Mouse (Mus musculus) CH12.LX (cell line): ENCODE measurements around the gene Nr2f2. TPM values are rescaled to one million over a fixed set of nuclear protein-coding genes. Genes with fewer than 3 reads are reported as not detected.

Source experiments
- DNase-seq: peaks from one replicate; pipeline ENCODE4 v3.0.0-alpha.2; 2013; ENCODE audit errors: extremely low read depth
- H3K27ac ChIP-seq: 2 replicates; pipeline ENCODE4 v1.5.1; 2012; ENCODE audit warnings: low read depth, mild to moderate bottlenecking, control low read depth, moderate library complexity; ENCODE audit not compliant: insufficient read depth
- H3K27me3 ChIP-seq: replicated peaks from 2 replicates; pipeline ENCODE3; 2012; ENCODE audit warnings: inconsistent platforms
- H3K36me3 ChIP-seq, 2 experiments: replicated peaks in 1 of 2; 2 replicates each; pipeline versions ENCODE3 to v1.6.1; 2012; ENCODE audit warnings: inconsistent platforms in 1 of 2, low read length in 1 of 2, mild to moderate bottlenecking in 1 of 2, mixed read lengths in 1 of 2, moderate library complexity in 1 of 2; ENCODE audit not compliant: control insufficient read depth in 1 of 2, insufficient read depth in 1 of 2
- H3K4me1 ChIP-seq, 2 experiments: 2 replicates each; pipeline ENCODE4 v1.6.1; 2012; ENCODE audit warnings: inconsistent platforms in 1 of 2, moderate library complexity in 1 of 2; ENCODE audit not compliant: insufficient read depth in 2 of 2, control insufficient read depth in 1 of 2
- H3K4me2 ChIP-seq: 2 replicates; pipeline ENCODE4 v1.6.1; 2012; ENCODE audit warnings: low read depth, mild to moderate bottlenecking, control low read depth; ENCODE audit not compliant: poor library complexity, insufficient read depth, severe bottlenecking
- H3K4me3 ChIP-seq, 3 experiments: fragments of 150-350 bp in 1 of 3; sonication (generic) in 1 of 3; replicated peaks in 1 of 3; 2 replicates each; pipeline versions ENCODE3 to v1.5.1; 2011 to 2012; ENCODE audit warnings: low read depth in 2 of 3, low read length in 2 of 3, mild to moderate bottlenecking in 2 of 3, moderate library complexity in 2 of 3, control low read depth in 1 of 3, improper control_type of control experiment in 1 of 3, inconsistent platforms in 1 of 3, mixed read lengths in 1 of 3; ENCODE audit not compliant: poor library complexity in 1 of 3
- H3K79me2 ChIP-seq: replicated peaks from 2 replicates; pipeline ENCODE4 v1.6.1; 2012; ENCODE audit warnings: mild to moderate bottlenecking, moderate library complexity; ENCODE audit not compliant: control insufficient read depth, poor library complexity, insufficient read depth, severe bottlenecking; ENCODE audit errors: extremely low read depth
- H3K9ac ChIP-seq: 2 replicates; pipeline ENCODE4 v1.6.1; 2012; ENCODE audit warnings: low read depth, mild to moderate bottlenecking, control low read depth, moderate library complexity; ENCODE audit not compliant: insufficient read depth
- H3K9me3 ChIP-seq: replicated peaks from 2 replicates; pipeline ENCODE3; 2012; ENCODE audit warnings: low read length, inconsistent platforms, mixed read lengths
- CHD1 ChIP-seq: IDR thresholded peaks from 2 replicates; pipeline ENCODE4 v1.6.1; 2012; ENCODE audit warnings: low read depth, low read length, improper control_type of control experiment, inconsistent platforms
- CHD2 ChIP-seq: IDR thresholded peaks from 2 replicates; pipeline ENCODE4 v1.6.1; 2011; ENCODE audit warnings: low read length, improper control_type of control experiment
- CTCF ChIP-seq, 2 experiments: IDR thresholded peaks in 1 of 2; conservative IDR thresholded peaks in 1 of 2; 2 replicates each; pipeline ENCODE4 v1.5.1; 2011 to 2012; ENCODE audit warnings: low read depth in 2 of 2, low read length in 2 of 2, improper control_type of control experiment in 1 of 2, inconsistent platforms in 1 of 2, mild to moderate bottlenecking in 1 of 2, moderate library complexity in 1 of 2
- EP300 ChIP-seq: IDR thresholded peaks from 2 replicates; pipeline ENCODE4 v1.6.1; 2011; ENCODE audit warnings: low read length, improper control_type of control experiment
- JUN ChIP-seq: IDR thresholded peaks from 2 replicates; pipeline ENCODE4 v1.6.1; 2011; ENCODE audit warnings: low read depth, mild to moderate bottlenecking, low read length, improper control_type of control experiment, moderate library complexity; ENCODE audit not compliant: insufficient read depth
- MXI1 ChIP-seq: IDR thresholded peaks from 2 replicates; pipeline ENCODE4 v1.6.1; 2011; ENCODE audit warnings: mild to moderate bottlenecking, low read depth, low read length, improper control_type of control experiment
- MYC ChIP-seq: IDR thresholded peaks from 2 replicates; pipeline ENCODE4 v1.6.1; 2011; ENCODE audit warnings: low read depth, mild to moderate bottlenecking, improper control_type of control experiment, low read length
- NELFE ChIP-seq: IDR thresholded peaks from 2 replicates; pipeline ENCODE4 v1.6.1; 2011; ENCODE audit warnings: low read depth, low read length, improper control_type of control experiment
- PAX5 ChIP-seq: IDR thresholded peaks from 2 replicates; pipeline ENCODE4 v1.6.1; 2012; ENCODE audit warnings: low read length, inconsistent platforms, mixed read lengths
- POLR2A ChIP-seq: IDR thresholded peaks from 2 replicates; pipeline ENCODE4 v1.6.1; 2011; ENCODE audit warnings: low read depth, mild to moderate bottlenecking, improper control_type of control experiment, low read length
- RAD21 ChIP-seq: IDR thresholded peaks from 2 replicates; pipeline ENCODE4 v1.6.1; 2011; ENCODE audit warnings: low read depth, mild to moderate bottlenecking, low read length, improper control_type of control experiment, moderate library complexity
- TCF12 ChIP-seq: IDR thresholded peaks from 2 replicates; pipeline ENCODE4 v1.6.1; 2014; ENCODE audit warnings: low read depth, mild to moderate bottlenecking, inconsistent platforms, low read length, improper control_type of control experiment
- USF2 ChIP-seq: conservative IDR thresholded peaks from 2 replicates; pipeline ENCODE4 v1.6.1; 2011; ENCODE audit warnings: low read depth, low read length, improper control_type of control experiment
- dilution Hi-C: fragments of 300-500 bp; cut with MboI; formaldehyde crosslinking; loops from 2 replicates; pipeline ENCODE4 v1.14.3; 2020; ENCODE audit warnings: low sequenced_read_pairs; ENCODE audit not compliant: extremely low pct_unique_long_range_greater_than_20kb, extremely low pct_ligation_motif_present
- in situ Hi-C: fragments of 300-500 bp; cut with MboI; formaldehyde crosslinking; loops from 3 replicates; pipeline ENCODE4 v1.14.3; 2019; ENCODE audit warnings: low sequenced_read_pairs, low pct_ligation_motif_present, low pct_unique_long_range_greater_than_20kb, mixed read lengths
- polyA plus RNA-seq: library from polyadenylated mRNA; unstranded; fragments of >175 nt; gene quantifications from 2 replicates; pipeline ENCODE4 v1.2.1, GENCODE M21; 2012; ENCODE audit warnings: low read depth; ENCODE audit not compliant: insufficient read length
- total RNA-seq, 2 experiments: library from RNA; depleted of rRNA; stranded (reverse); fragments of 300-350 nt in 1 of 2; fragments of >200 nt in 1 of 2; gene quantifications; 2 replicates each; pipeline ENCODE4 v1.2.3; 2012 to 2014

Nr2f2 gene
- total and polyA plus RNA-seq, 3 experiments = not detected

DNA sequence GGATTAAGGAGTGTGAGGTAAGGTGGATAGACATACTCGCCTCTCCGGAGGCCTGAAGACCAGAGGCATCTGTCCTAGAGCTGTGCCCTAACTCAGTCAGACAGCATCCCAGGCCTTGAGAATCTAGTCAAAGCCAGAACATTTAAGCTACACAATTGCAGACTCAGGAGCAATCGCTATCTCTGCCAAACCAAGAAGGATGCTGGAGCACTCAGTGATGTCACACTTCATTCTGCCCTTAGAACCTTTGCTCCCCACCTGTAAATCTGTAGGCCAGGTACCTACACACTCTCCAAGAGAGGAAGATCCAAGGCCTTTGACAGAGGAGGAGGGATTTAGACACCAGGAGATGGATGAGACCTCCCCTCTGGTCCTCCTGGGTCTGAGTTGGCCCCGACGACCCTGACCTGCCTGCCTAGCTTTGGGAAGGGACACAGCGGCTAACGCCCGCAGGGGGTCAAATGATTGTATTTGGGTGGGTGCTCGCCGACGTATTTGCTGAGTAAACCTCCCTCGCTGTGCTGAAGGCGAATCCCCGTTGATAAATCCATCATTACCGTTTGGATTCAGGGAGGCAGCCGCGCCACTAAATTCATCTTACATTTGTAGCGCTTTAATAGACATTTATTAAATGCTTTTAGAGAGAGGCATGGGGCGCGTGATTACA lies 19.5 kb downstream of the Nr2f2 start:
- dilution Hi-C loops = no loop called here
- H3K4me1 ChIP-seq = no peaks in the 10 kb centered on the region
- no peak for DNase-seq
- H3K4me3 ChIP-seq = no peak overlapping the region
- no peaks in the 10 kb centered on the region for H3K27me3 ChIP-seq
- peaks cover 72% of the 10 kb centered on the region for H3K9me3 ChIP-seq
- no peaks in the 10 kb centered on the region for H3K79me2 ChIP-seq
- no peaks in the 10 kb centered on the region for H3K36me3 ChIP-seq
- TF ChIP-seq JUN = no peak
- TF ChIP-seq, all 38 proteins: peak for 0
- H3K27ac ChIP-seq = no peak overlapping the region
- no peak overlapping the region for H3K9ac ChIP-seq
- H3K4me2 ChIP-seq = no peak overlapping the region
- in situ Hi-C loops = no loop called here

GRCm38 (mm10) chr7:70346010-70346536 lies 20.5 kb downstream of the Nr2f2 start:
- dilution Hi-C loops = no loop called here
- H3K4me3 ChIP-seq = no peak overlapping the region
- in situ Hi-C loops = no loop called here
- H3K36me3 ChIP-seq = no peaks in the 10 kb centered on the region
- H3K9me3 ChIP-seq = peaks cover 74% of the 10 kb centered on the region
- no peaks in the 10 kb centered on the region for H3K4me1 ChIP-seq
- no peaks in the 10 kb centered on the region for H3K27me3 ChIP-seq
- H3K4me2 ChIP-seq = no peak overlapping the region
- H3K79me2 ChIP-seq = no peaks in the 10 kb centered on the region
- no peak overlapping the region for H3K9ac ChIP-seq
- DNase-seq = no peak
- no peak overlapping the region for H3K27ac ChIP-seq
- TF ChIP-seq CHD2 = no peak
- TF ChIP-seq RAD21 = no peak
- TF ChIP-seq CTCF (conservative IDR thresholded peaks at IDR 0.05 in 1 of 2, IDR thresholded peaks at IDR 0.05 in 1 of 2; ENCODE audit: low read depth in 2 of 2, low read length in 2 of 2) = no peak
- TF ChIP-seq PAX5 = no peak
- no peak for TF ChIP-seq MYC
- no peak for TF ChIP-seq USF2
- TF ChIP-seq TCF12 = no peak
- no peak for TF ChIP-seq MXI1
- TF ChIP-seq POLR2A = no peak
- TF ChIP-seq EP300 = no peak
- TF ChIP-seq, all 38 proteins: peak for 0

GRCm38 (mm10) chr7:70343426-70343825 lies 23.1 kb downstream of the Nr2f2 start:
- no peak overlapping the region for H3K27ac ChIP-seq
- dilution Hi-C loops (no loop called here), in situ Hi-C loops (no loop called here)
- TF ChIP-seq EP300 (no peak), CHD1 (no peak), NELFE (no peak)
- peaks cover 76% of the 10 kb centered on the region for H3K9me3 ChIP-seq
- H3K79me2 ChIP-seq = no peaks in the 10 kb centered on the region
- no peaks in the 10 kb centered on the region for H3K36me3 ChIP-seq
- H3K4me1 ChIP-seq = no peaks in the 10 kb centered on the region
- no peak for DNase-seq
- no peak overlapping the region for H3K4me2 ChIP-seq
- no peak overlapping the region for H3K9ac ChIP-seq
- no peaks in the 10 kb centered on the region for H3K27me3 ChIP-seq
- no peak overlapping the region for H3K4me3 ChIP-seq
